Mouse (Mus musculus) G1E (cell line): Measurements from ENCODE around the gene Gnai3. TPM values are rescaled to one million over a fixed set of nuclear protein-coding genes. Genes with fewer than 3 reads are reported as not detected.

Experiments
- ATAC-seq: 2 replicates; pipeline ENCODE4 v1.8.0; 2016; ENCODE audit warnings: mild to moderate bottlenecking; ENCODE audit not compliant: insufficient number of reproducible peaks, poor library complexity, low FRiP score, severe bottlenecking; ENCODE audit errors: extremely low read depth
- DNase-seq: peaks from one replicate; pipeline ENCODE4 v3.0.0; 2012; ENCODE audit warnings: low spot score
- H3K27me3 ChIP-seq: 2 replicates; pipeline ENCODE4 v1.6.1; 2012; ENCODE audit warnings: mild to moderate bottlenecking, low read length, inconsistent platforms; ENCODE audit not compliant: insufficient read depth
- H3K36me3 ChIP-seq: replicated peaks from 2 replicates; pipeline ENCODE3; 2012; ENCODE audit warnings: mild to moderate bottlenecking, inconsistent platforms
- H3K4me1 ChIP-seq: 2 replicates; pipeline ENCODE4 v1.6.1; 2012; ENCODE audit warnings: low read depth, low read length, inconsistent platforms, mixed read lengths; ENCODE audit not compliant: insufficient read depth
- H3K4me3 ChIP-seq: 2 replicates; pipeline ENCODE4 v1.5.1; 2012; ENCODE audit warnings: low read depth, mild to moderate bottlenecking, inconsistent platforms, low read length, moderate library complexity, mixed read lengths
- H3K9me3 ChIP-seq: replicated peaks from 2 replicates; pipeline ENCODE4 v1.6.1; 2012; ENCODE audit warnings: inconsistent platforms
- CTCF ChIP-seq: IDR thresholded peaks from 2 replicates; pipeline ENCODE4 v1.5.1; 2012; ENCODE audit warnings: low read depth, low read length, inconsistent platforms, mixed read lengths
- GATA1 ChIP-seq: IDR thresholded peaks from 2 replicates; pipeline ENCODE4 v1.6.1; 2012; ENCODE audit warnings: borderline replicate concordance, low read length, inconsistent platforms, mixed read lengths
- GATA2 ChIP-seq: IDR thresholded peaks from 2 replicates; pipeline ENCODE4 v1.6.1; 2012; ENCODE audit warnings: low read depth, low read length, inconsistent platforms, borderline replicate concordance
- POLR2AphosphoS5 ChIP-seq: IDR thresholded peaks from 2 replicates; pipeline ENCODE4 v1.6.1; 2012; ENCODE audit warnings: low read depth, low read length, inconsistent platforms; ENCODE audit not compliant: insufficient replicate concordance
- TAL1 ChIP-seq: conservative IDR thresholded peaks from 2 replicates; pipeline ENCODE4 v1.6.1; 2012; ENCODE audit warnings: low read depth, low read length, inconsistent platforms, mixed read lengths
- polyA plus RNA-seq: library from polyadenylated mRNA; stranded (reverse); fragments of >175 nt; gene quantifications from 2 replicates; pipeline ENCODE4 v1.2.3, GENCODE M21; 2012
- total RNA-seq, 2 experiments: library from RNA; stranded (forward) in 1 of 2; stranded (reverse) in 1 of 2; fragments of 200-1000 nt in 1 of 2; fragments of >200 nt in 1 of 2; fragmentation: Nextera tagmentation in 1 of 2; gene quantifications; 2 replicates each; pipeline ENCODE4 v1.2.3; 2014 to 2017

Gnai3 gene
- total and polyA plus RNA-seq, 3 experiments: 37.9 to 481 (median 274) TPM

- Histone ChIP-seq H3K4me3 (no peak overlapping the region), H3K36me3 (no peaks in the 10 kb centered on the region), H3K27me3 (peaks cover 43% of the 10 kb centered on the region), H3K9me3 (no peaks in the 10 kb centered on the region), H3K4me1 (no peaks in the 10 kb centered on the region)
- TF ChIP-seq POLR2AphosphoS5: no peak
- no peak for TF ChIP-seq GATA2
- no peak for TF ChIP-seq GATA1
- no peak for TF ChIP-seq TAL1
- no peak for TF ChIP-seq CTCF
- DNase-seq (no peak), ATAC-seq (no peak)
Observed at GRCm38 (mm10) chr3:108164091-108164490, 18.1 kb upstream of the Gnai3 start.

DNA sequence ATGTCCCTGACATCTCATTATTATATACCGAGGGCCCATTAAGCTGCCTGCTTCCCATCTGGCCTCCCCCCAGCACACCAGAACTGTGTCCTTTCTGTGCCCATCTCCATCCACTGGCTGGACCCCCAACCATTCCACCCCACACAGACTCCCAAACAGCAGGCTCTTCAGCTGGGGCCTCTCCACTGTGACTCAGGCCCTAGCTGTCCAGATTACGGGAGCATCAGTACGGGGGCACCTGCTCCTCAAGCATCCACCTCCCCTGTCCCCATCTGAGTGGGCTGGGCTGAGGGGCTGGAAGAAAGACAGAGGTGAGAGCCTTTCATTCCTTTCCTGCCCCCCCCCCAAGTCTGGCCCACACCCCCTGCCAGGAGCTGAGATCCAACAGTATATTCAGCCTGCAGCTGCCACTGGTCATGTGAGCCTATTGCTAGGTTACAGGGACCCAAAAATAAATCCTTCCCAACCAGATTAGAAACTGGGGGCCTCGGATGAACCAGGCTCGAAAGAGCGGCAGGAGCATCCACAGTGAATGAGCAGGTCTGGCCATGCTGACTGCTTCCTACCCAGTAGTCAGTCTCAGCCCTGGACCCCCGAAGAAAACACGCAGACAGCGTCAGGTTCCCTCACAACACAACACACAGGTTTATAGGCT, 12.6 kb upstream of the Gnai3 start:
- ATAC-seq (no peak), DNase-seq (no peak)
- TF ChIP-seq CTCF: no peak
- no peak for TF ChIP-seq POLR2AphosphoS5
- no peak for TF ChIP-seq TAL1
- no peak for TF ChIP-seq GATA2
- H3K27me3 ChIP-seq: peaks cover 26% of the 10 kb centered on the region
- H3K9me3 ChIP-seq: no peaks in the 10 kb centered on the region
- no peak overlapping the region for H3K4me3 ChIP-seq
- no peaks in the 10 kb centered on the region for H3K4me1 ChIP-seq
- H3K36me3 ChIP-seq: no peaks in the 10 kb centered on the region

DNA sequence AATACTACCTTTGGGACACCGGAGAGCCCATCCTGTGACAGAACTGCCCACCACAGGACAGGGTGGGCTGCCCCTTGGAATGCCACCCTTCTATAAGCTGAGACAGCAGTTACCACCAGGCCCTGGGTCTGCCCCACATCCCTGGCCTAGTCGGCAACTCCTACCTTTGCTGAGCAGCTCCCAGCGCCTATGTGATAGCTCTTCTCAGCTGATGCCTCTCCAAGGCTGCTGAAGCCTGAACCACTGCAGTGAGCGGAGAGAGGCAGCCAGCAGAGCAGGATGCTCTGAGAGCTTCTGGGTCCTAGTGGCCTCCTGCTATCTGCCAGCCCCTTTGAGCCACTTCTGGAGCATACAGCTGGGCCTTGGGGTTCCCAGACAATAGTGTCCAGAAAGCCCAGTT, 8.7 kb upstream of the Gnai3 start, which contains the start of gene Gpr61:
Gene Gpr61, minus strand, starts transcription at position 227 of the 400 bp plus-strand sequence.
- ATAC-seq (no peak), DNase-seq (no peak)
- TF ChIP-seq TAL1: no peak
- TF ChIP-seq CTCF: no peak
- no peak for TF ChIP-seq GATA1
- TF ChIP-seq POLR2AphosphoS5: no peak
- TF ChIP-seq GATA2: no peak
- Histone ChIP-seq H3K4me3 (no peak within 1 kb of the TSS), H3K4me1 (peaks cover 8% of the 10 kb centered on the region), H3K36me3 (peaks cover 12% of the 10 kb centered on the region), H3K9me3 (no peaks in the 10 kb centered on the region), H3K27me3 (peaks cover 17% of the 10 kb centered on the region)

GRCm38 (mm10) chr3:108152290-108152689, 6.3 kb upstream of the Gnai3 start:
- peaks cover 9% of the 10 kb centered on the region for H3K27me3 ChIP-seq
- TF ChIP-seq TAL1: no peak
- TF ChIP-seq POLR2AphosphoS5: no peak
- TF ChIP-seq CTCF: no peak
- TF ChIP-seq GATA2: no peak
- no peak for TF ChIP-seq GATA1
- ATAC-seq (no peak), DNase-seq (no peak)
- H3K4me3 ChIP-seq: no peak overlapping the region
- peaks cover 19% of the 10 kb centered on the region for H3K36me3 ChIP-seq
- peaks cover 17% of the 10 kb centered on the region for H3K4me1 ChIP-seq
- H3K9me3 ChIP-seq: no peaks in the 10 kb centered on the region

DNA sequence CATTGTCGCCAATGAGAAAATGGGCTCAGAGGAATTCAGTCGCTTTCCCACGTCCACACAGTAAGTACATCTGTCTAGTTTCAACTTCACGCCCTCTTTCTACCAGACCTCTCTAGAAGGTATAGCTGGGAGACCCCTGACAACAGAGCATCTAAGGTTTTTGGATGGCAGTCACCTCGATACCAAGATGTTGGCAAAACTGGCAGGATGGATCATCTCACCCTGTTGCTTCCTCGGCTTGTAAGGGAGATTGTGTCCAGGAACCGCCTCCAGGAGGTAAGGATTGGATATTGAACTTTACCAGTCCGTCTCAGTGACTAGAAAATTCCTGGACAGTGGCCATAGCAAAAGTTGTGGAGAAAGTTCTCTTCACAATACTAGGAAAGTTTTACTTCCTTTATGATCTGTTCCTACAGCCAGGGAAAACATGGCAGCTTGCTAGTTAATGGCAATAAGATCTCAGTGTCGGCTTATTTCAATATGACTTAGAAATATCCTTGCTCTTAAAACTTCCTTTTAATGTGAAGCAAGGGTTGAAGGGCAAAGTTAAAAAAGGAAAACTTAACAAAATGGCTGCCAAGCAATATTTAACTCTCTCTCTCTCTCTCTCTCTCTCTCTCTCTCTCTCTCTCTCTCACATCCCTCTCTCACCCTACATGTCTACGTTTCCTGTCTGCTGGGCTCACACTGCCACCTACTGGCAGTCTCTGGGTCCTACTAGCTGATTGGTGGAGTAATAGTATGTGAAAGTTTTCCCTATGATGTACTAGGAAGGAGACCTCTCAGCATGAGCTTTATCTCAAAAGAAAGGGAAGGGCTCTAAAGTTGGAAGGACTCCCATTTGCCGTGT, 1.7 kb upstream of the Gnai3 start:
- DNase-seq (peak; percentile 52), ATAC-seq (peak; percentile 64)
- Histone ChIP-seq H3K9me3 (no peaks in the 10 kb centered on the region), H3K27me3 (no peaks in the 10 kb centered on the region; the same call in 1 of the 2 replicates), H3K4me3 (peak overlapping the region; percentile 41; the same call in 1 of the 2 replicates), H3K36me3 (peaks cover 27% of the 10 kb centered on the region), H3K4me1 (peaks cover 37% of the 10 kb centered on the region)
- TF ChIP-seq CTCF (peak; percentile 60), GATA2 (no peak)

DNA sequence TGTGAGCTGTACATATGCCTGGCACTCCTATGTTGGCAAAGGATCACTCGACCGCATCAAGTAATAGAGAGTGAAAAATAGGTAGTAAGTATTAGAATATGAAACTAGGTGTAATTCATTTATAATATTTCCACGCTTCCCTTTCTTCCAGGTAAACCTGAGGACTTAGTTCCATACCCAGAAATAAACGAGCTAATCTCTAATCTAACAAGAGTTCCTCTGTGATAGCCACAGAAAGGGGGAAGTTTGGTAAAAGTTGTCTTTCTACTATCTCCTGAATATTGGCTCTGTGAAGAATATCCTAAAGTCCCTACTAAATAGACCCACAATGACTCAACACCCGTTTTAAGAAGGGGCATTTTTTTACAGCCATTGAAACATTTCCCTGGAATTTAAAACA, 725 bp upstream of the Gnai3 start:
- peaks cover 30% of the 10 kb centered on the region for H3K36me3 ChIP-seq
- peak overlapping the region; percentile 96 for H3K4me3 ChIP-seq
- ATAC-seq: no peak
- H3K27me3 ChIP-seq: no peaks in the 10 kb centered on the region; the same call in 1 of the 2 replicates
- peaks cover 44% of the 10 kb centered on the region for H3K4me1 ChIP-seq
- no peak for TF ChIP-seq CTCF
- no peaks in the 10 kb centered on the region for H3K9me3 ChIP-seq
- DNase-seq: no peak

- H3K9me3 ChIP-seq: no peaks in the 10 kb centered on the region
- H3K27me3 ChIP-seq: no peaks in the 10 kb centered on the region
- peaks cover 53% of the 10 kb centered on the region for H3K4me1 ChIP-seq
- TF ChIP-seq GATA2 (no peak), GATA1 (no peak), TAL1 (no peak), CTCF (no peak), POLR2AphosphoS5 (no peak)
- peak; percentile 36; the same call in 1 of the 2 replicates for ATAC-seq
- H3K4me3 ChIP-seq: no peak overlapping the region
- peaks cover 55% of the 10 kb centered on the region for H3K36me3 ChIP-seq
- no peak for DNase-seq
Observed at GRCm38 (mm10) chr3:108140786-108141185, 5.2 kb downstream of the Gnai3 start.
